In genomic region chr15:31961963-31962362, GRCm38 (mm10) we compare ENCODE assay signal across 9 mouse cellular contexts.
DNase-seq lines count a peak whose midpoint lies in the region.
"Had no signal": no experiment of that assay in that cellular context is flagged by ENCODE, and none has a peak within 500 bp of the region (broad histone marks: within the 10 kb centered on the region; RNA-seq: fewer than 3 reads in every experiment).

No protein-coding gene starts in this region.

- peak; percentile 15 for DNase-seq in cerebellum, adult 9-10 months
- no peak for DNase-seq in cerebellum, postnatal 36 days
- DNase-seq in kidney, adult 11 months: peak; percentile 9
- no peak for DNase-seq in kidney, adult 18-20 months
- peak; percentile 25 to 39 for DNase-seq in heart, adult 9 months (ENCODE audit: low spot score in 2 of 2)
- peak; percentile 68 for DNase-seq in kidney, postnatal 14 days
- DNase-seq in right cerebral cortex, postnatal 10 days (ENCODE audit: low spot score in 2 of 2): no peak
- DNase-seq in c-Kit-positive CD71-positive TER-119-positive erythroid progenitor cells, embryonic 14.5 days (ENCODE audit: low spot score): no peak
- DNase-seq: gastrocnemius, postnatal 25 days had no signal

Comparison
In these comparisons a context has a peak if more than half of its experiments do, and no peak if none do; other contexts are left out.
1. DNase-seq: peak in cerebellum, adult 9-10 months (single experiment), kidney, adult 11 months (single experiment), heart, adult 9 months (2 of 2) and kidney, postnatal 14 days (single experiment); none in cerebellum, postnatal 36 days (0 of 2), kidney, adult 18-20 months (single experiment), right cerebral cortex, postnatal 10 days (0 of 2) and c-Kit-positive CD71-positive TER-119-positive erythroid progenitor cells, embryonic 14.5 days (single experiment).